In the genomic region with DNA sequence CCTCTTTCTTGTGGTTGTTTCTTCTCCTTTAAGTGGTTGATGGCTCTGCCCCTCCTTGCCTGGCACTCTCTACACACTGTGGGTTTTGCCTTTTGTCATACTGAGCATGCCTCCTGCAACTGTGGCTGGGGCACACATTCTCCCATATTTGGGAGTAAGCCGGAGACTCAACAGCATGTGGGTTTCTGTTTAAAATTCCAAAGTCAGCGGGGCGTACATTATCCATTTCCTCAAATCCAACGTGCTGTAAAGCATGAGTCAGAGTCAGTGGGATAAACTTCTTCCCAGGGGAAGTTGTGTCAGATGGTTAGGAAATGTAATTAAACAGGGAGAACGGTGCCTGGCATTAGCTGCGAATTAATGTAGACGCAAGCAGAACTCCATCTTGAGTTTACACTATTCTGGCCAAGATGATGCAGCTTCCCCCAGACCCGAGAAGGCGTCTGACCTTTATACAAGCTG, we compare ENCODE assay signal across 8 mouse cellular contexts. TPM values are rescaled to one million over a fixed set of nuclear protein-coding genes. Genes with fewer than 3 reads are reported as not detected.
DNase-seq lines count a peak whose midpoint lies in the region; ATAC-seq lines count a peak whose summit lies in the region.

No protein-coding gene starts in this region.

- WGBS in forebrain, embryonic 15.5 days, result 36% methylated on average over 9 of the region's 9 CpGs
- WGBS in hindbrain, embryonic 14.5 days, result 30% methylated on average over 9 of the region's 9 CpGs
- WGBS in limb, embryonic 12.5 days, result 32% methylated on average over 9 of the region's 9 CpGs

- H3K4me3 ChIP-seq in forebrain, embryonic 15.5 days, result no peak overlapping the region
- no peak overlapping the region for H3K4me3 ChIP-seq in hindbrain, embryonic 14.5 days (replicated peaks; ENCODE audit: low read length)
- H3K4me3 ChIP-seq in limb, embryonic 12.5 days (replicated peaks), result no peak overlapping the region

- no peak overlapping the region for H3K9ac ChIP-seq in forebrain, embryonic 15.5 days (replicated peaks)
- H3K9ac ChIP-seq in hindbrain, embryonic 14.5 days, result no peak overlapping the region
- H3K9ac ChIP-seq in limb, embryonic 12.5 days (replicated peaks), result no peak overlapping the region

- H3K27me3 ChIP-seq in forebrain, embryonic 15.5 days, result no peaks in the 10 kb centered on the region
- no peaks in the 10 kb centered on the region for H3K27me3 ChIP-seq in hindbrain, embryonic 14.5 days (ENCODE audit: control insufficient read depth, insufficient read depth, low read length)
- no peaks in the 10 kb centered on the region for H3K27me3 ChIP-seq in limb, embryonic 12.5 days

- peak; percentile 53; the same call in 1 of the 2 replicates for ATAC-seq in forebrain, embryonic 15.5 days (replicated peaks)
- ATAC-seq in hindbrain, embryonic 14.5 days (ENCODE audit: low FRiP score), result peak; percentile 66; the same call in 1 of the 2 replicates
- peak; percentile 86 for ATAC-seq in limb, embryonic 12.5 days (ENCODE audit: insufficient number of reproducible peaks, insufficient read depth, low FRiP score, low TSS enrichment, low read depth)

- no peak overlapping the region for H3K4me2 ChIP-seq in forebrain, embryonic 15.5 days (replicated peaks)
- peak overlapping the region; percentile 12 for H3K4me2 ChIP-seq in hindbrain, embryonic 14.5 days (replicated peaks)
- H3K4me2 ChIP-seq in limb, embryonic 12.5 days, result peak overlapping the region; percentile 17

- peak; percentile 66 for DNase-seq in right cerebral cortex, adult 18-20 months
- DNase-seq in right cerebral cortex, postnatal 4 days, result no peak
- DNase-seq in hindbrain, embryonic 14.5 days (ENCODE audit: low spot score), result peak; percentile 55
- DNase-seq in neural tube, embryonic 10.5 days (ENCODE audit: extremely low spot score, low spot score), result peak; percentile 44
- no peak for DNase-seq in spleen, postnatal 36 days (ENCODE audit: low spot score in 2 of 2)
- DNase-seq in ovary, postnatal 14 days (ENCODE audit: low spot score), result no peak

- peaks cover 9% of the 10 kb centered on the region; the same call in 1 of the 2 replicates for H3K4me1 ChIP-seq in forebrain, embryonic 15.5 days
- H3K4me1 ChIP-seq in hindbrain, embryonic 14.5 days (replicated peaks; ENCODE audit: control insufficient read depth, insufficient read depth, low read length), result 0 out of 2 replicates have a peak, but pooled peaks cover 2% of the 10 kb centered on the region
- peaks cover 23% of the 10 kb centered on the region for H3K4me1 ChIP-seq in limb, embryonic 12.5 days (replicated peaks)

- H3K9me3 ChIP-seq in forebrain, embryonic 15.5 days, result no peaks in the 10 kb centered on the region
- no peaks in the 10 kb centered on the region for H3K9me3 ChIP-seq in hindbrain, embryonic 14.5 days (ENCODE audit: control insufficient read depth, low read length)
- H3K9me3 ChIP-seq in limb, embryonic 12.5 days, result no peaks in the 10 kb centered on the region

- H3K27ac ChIP-seq in forebrain, embryonic 15.5 days (replicated peaks), result no peak overlapping the region
- no peak overlapping the region for H3K27ac ChIP-seq in hindbrain, embryonic 14.5 days
- H3K27ac ChIP-seq in limb, embryonic 12.5 days, result peak overlapping the region; percentile 64

- no peaks in the 10 kb centered on the region for H3K36me3 ChIP-seq in forebrain, embryonic 15.5 days
- H3K36me3 ChIP-seq in hindbrain, embryonic 14.5 days (replicated peaks; ENCODE audit: control insufficient read depth, insufficient read depth), result no peaks in the 10 kb centered on the region
- no peaks in the 10 kb centered on the region for H3K36me3 ChIP-seq in limb, embryonic 12.5 days

RNA-seq across cellular contexts. Expression of gene Vcl, which starts 37.2 kb away (rescaled TPM):
- 9.0 and 10.9 TPM in 2 replicates for polyA plus RNA-seq in forebrain, embryonic 15.5 days (2015; fragmentation: Nextera tagmentation; extraction: Ambion mirVana)
- 19.3 and 19.7 TPM in 2 replicates for polyA plus RNA-seq in hindbrain, embryonic 14.5 days (2014; fragmentation: Nextera tagmentation; extraction: Ambion mirVana)
- 51.1 and 55.4 TPM in 2 replicates for polyA plus RNA-seq in limb, embryonic 12.5 days (2016; fragmentation: Nextera tagmentation; extraction: Ambion mirVana)

RNA-seq across cellular contexts. Expression of gene Plau, which starts 55.5 kb away (rescaled TPM):
- 0.27 and 0.28 TPM in 2 replicates for polyA plus RNA-seq in forebrain, embryonic 15.5 days (2015; fragmentation: Nextera tagmentation; extraction: Ambion mirVana)
- 0.27 and 0.34 TPM in 2 replicates for polyA plus RNA-seq in hindbrain, embryonic 14.5 days (2014; fragmentation: Nextera tagmentation; extraction: Ambion mirVana)
- 0.64 and 0.68 TPM in 2 replicates for polyA plus RNA-seq in limb, embryonic 12.5 days (2016; fragmentation: Nextera tagmentation; extraction: Ambion mirVana)

Comparison
In these comparisons a context has a peak if more than half of its experiments do, and no peak if none do; other contexts are left out.
1. DNase-seq: peak in right cerebral cortex, adult 18-20 months (single experiment), hindbrain, embryonic 14.5 days (single experiment) and neural tube, embryonic 10.5 days (single experiment); none in right cerebral cortex, postnatal 4 days (single experiment), spleen, postnatal 36 days (0 of 2) and ovary, postnatal 14 days (single experiment).
2. Peak in every context shown above with its lines, with median percentiles within 50 percentile points of each other: ATAC-seq.